Mouse (Mus musculus) erythroblast, adult 5-6 weeks (primary cell): ENCODE data around the gene Nlk. TPM values are rescaled to one million over a fixed set of nuclear protein-coding genes. Genes with fewer than 3 reads are reported as not detected.
"Not testable (repeated sequence)": the region's sequence is repeated elsewhere in the genome, so short reads cannot be mapped to it uniquely, and the experiment has no call there.

Experiments
- ATAC-seq: replicated peaks from 2 replicates; pipeline ENCODE4 v1.8.0; 2016; ENCODE audit warnings: moderate number of reproducible peaks, mild to moderate bottlenecking, moderate TSS enrichment, inconsistent platforms; ENCODE audit not compliant: poor library complexity, low FRiP score, severe bottlenecking
- total RNA-seq, 2 experiments: library from RNA; stranded (forward) in 1 of 2; stranded (reverse) in 1 of 2; fragments of 150-400 nt in 1 of 2; fragments of 200-764, 138-1000 nt in 1 of 2; gene quantifications; 2 replicates each; pipeline versions ENCODE4 v1.2.3 to v1.2.4; 2015 to 2017; ENCODE audit warnings: low replicate concordance in 2 of 2

Gene Nlk
- total RNA-seq, 2 experiments from 2014 or later, result 2.7 to 5.2 TPM

GRCm38 (mm10) chr11:78551059-78551398 is 146.1 kb downstream of the Nlk start:
- ATAC-seq, result no peak; the same call in 1 of the 2 replicates

DNA sequence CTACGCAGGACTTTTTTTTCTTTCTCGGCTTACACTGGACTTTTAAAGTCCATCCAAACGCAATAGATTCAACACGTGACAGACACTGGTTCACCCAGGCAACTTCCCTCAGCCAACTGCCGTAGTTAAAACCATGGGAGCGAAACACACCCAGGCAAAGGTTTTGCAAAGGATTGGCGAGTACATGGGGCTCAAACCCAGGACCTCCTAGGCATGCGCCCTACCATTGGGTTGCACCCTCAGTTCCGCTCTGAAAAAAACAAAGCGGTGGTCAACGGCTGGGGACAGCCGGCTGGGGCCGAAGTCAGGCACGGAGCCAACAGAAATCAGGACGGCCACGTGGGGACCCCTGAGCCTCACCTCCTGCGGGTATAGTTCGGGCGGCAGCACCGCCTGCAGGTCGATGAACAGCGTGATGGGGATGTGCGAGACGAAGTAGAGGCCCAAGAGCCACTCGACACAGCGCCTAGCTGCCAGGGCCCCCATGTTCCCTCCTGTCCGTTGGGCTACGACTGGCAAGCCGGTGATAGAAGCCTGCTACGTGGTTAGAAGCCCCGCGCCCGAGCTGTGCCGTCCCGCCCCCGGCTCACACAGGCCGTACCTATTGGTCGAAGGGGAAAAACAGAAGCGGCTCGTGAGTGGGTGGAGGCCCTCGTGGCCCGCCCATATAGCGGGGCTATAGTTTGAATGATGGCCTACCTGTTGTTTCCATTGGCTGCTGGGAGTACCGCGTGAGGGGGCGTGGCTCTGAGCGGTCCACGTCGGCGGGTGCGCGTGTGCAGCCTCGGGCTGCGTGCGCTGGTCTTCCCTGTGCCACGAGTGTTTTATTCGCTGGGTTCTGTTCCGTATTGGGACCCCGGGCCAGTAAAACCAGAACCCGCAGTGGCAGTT is 146.8 kb downstream of the Nlk start, which contains the start of gene Tmem97:
TSS of gene Tmem97 (minus strand) at position 610 of the 891 bp plus-strand sequence.
- peak; percentile 99 for ATAC-seq

DNA sequence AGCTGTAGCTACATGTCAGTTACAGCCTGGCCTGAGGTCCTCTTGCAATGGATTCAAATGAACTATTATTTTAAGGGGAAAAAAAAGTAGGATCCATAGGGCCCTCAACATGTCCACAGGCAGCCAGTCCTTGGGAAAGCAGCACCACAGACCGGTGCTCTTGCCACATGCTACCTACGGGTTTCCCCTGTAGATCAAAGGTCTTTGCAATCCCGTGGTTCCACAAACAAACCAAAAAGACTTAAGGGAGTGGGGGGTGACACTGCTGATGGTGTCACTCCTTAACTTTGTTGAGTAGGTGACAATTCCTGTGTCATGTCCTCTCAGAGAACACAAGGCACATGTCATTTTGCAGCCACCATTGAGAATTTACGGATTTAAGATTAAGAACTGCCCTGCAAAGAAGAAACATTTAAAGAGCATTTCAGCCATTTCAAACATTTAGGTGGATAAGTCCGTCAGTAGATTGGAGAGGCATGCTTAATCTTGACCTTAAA is 147.6 kb downstream of the Nlk start:
- ATAC-seq, result no peak

GRCm38 (mm10) chr11:78547718-78548460 is 149.3 kb downstream of the Nlk start:
- ATAC-seq, result no peak

DNA sequence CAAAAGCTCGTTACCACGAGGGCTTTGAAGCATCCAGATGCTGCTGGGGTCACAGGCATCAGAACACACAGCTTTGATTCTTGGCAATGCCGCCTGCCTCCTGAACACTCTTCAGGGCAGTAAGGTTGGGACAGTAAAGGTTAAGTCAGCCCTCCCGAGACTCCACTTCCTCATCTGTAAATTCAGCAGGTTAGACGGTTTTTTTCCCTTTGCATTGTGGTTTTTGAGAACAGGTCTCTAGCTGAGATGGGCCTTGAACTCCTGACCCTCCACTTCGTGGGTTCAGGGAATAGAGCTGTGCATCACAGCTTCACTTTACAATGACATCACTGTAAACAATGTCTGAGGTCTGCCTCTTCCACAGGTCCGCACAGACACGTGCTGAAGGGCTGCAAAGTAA is 152.0 kb downstream of the Nlk start:
- ATAC-seq, result no peak

DNA sequence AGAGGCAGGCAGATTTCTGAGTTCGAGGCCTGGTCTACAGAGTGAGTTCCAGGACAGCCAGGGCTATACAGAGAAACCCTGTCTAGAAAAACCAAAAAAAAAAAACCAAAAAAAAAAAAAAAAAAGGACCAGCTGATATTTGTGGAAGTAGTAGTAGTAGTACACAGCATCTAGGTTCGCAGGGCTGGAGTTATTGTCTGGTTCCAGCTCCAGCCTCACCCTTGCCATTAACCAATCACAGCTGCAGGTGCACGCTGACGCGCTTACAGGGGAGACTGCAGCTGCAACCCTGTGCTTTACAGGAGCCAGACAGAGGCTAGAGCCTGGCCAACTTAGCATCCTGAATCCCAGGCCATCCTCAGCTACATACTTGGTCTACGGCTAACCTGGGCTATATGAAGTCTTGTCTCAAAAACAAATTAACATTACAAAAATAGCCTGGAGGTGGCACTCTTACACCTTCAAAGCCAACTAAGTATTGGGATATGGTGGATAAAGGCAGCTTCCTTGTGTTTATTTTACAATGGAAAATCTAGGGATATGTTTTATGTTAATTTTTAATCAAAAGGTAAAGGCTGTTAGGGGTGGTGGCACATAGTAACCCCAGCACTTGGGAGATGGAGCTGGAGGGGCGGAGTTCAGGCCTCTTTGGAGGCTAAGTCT is 152.6 kb downstream of the Nlk start:
- no peak for ATAC-seq

DNA sequence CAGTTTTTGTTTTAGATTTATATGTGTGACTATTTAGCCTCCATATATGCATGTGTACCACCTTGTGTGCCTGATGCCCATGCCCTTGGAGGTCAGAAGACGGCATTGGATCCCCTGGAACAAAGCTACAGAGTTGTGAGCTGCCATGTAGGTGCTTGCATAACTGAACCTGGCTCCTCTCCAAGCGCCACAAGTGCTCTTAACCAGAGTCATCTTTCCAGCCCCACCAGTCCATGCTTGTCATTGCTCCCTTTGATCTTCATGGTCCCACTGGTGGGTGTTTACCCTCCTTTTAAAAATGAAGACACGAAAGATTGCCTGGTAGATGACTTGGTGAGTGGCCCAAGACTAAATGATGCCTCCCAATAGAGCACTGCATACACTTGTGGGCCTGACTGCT is 156.8 kb downstream of the Nlk start:
- no peak for ATAC-seq

GRCm38 (mm10) chr11:78536690-78537084 is 160.5 kb downstream of the Nlk start:
- no peak for ATAC-seq

DNA sequence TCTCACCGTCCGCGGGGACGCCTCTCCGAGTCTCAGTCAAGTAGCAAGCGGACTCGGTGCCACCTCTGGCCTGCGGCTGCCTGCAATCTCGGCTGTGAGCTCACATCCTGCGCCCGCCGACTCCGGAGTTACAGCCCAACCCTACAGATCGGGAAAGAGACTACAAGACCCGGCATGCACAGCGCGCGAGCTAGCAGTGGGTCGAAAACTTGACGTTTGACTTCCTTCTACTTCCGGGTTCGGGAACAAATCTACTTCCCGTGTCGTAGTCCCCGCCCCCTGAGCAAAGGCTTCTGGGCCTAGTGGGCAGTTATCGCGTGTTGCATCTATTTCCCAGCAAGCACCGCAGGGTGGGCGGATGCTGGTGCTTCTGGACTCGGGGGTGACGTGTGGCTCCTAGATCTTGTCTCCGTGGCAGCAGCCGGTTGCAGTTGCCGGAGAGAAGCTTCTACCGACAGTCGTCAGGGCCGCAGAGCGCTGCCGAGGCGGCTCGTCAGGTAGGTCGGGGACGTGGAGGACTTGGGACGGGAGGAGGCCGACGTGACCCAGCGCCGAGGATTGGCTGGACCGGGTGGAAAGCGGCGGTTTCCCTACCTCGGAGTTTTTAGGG is 161.0 kb downstream of the Nlk start, which contains the start of the genes Tnfaip1 and Ift20:
TSS of gene Tnfaip1 (minus strand) at position 253 of the 610 bp plus-strand sequence.
TSS of gene Ift20 (plus strand) at position 282 of the 610 bp plus-strand sequence.
- ATAC-seq, result peak; percentile 96

DNA sequence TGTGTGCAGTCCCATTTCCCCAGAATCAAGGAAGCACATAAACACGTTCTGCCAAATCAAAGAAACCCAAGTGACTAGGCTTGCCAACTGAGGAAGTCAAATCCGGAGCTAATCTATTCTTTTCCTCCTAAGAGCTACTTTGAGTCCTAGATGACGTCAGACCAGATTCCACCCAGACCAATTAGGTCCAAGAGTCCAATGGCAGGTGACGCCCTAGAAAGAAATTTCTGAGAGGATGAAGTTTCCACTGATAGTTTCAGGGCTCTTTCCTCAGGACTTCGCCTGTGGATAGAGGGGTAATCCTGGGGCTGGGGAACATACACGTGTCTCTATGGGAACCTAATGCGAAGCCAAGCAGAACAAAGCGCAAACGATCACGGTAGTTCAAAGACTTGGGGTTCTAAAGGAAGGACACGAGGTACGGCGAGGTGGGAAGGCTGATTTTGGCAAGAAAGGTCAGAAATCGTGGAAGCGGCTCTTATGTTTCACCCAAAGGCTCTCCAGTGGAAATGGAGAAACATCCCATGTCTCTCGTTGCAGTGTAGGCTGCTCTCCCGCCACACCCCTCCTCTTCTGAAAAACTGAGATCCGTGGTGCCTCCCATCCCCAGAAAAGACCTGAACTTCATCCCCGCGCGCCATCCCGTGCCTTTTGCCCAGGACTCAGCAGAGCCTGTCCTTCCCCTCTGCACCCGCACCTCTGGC is 161.6 kb downstream of the Nlk start:
- ATAC-seq, result no peak

DNA sequence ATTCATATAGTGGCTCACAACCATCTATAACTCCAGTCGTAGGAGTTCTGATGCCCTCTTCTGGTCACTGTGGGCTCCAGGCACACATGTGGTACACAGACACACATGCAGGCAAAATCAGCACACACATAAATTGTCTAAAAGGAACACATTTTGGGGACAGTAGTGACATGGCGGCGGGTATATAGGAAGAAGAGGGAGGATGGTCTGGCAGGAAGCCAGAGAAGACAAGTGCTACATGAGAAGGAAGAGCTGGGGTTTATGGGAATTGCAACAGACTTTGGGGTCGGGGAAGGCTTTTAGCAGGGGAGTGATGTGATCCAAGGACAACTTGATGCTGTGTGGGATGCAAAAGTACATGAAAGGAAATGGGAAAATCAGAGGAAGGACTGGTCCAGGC is 162.7 kb downstream of the Nlk start:
- ATAC-seq, result no peak

- ATAC-seq, result not testable (repeated sequence)
Observed at GRCm38 (mm10) chr11:78531515-78531914, 165.7 kb downstream of the Nlk start.

DNA sequence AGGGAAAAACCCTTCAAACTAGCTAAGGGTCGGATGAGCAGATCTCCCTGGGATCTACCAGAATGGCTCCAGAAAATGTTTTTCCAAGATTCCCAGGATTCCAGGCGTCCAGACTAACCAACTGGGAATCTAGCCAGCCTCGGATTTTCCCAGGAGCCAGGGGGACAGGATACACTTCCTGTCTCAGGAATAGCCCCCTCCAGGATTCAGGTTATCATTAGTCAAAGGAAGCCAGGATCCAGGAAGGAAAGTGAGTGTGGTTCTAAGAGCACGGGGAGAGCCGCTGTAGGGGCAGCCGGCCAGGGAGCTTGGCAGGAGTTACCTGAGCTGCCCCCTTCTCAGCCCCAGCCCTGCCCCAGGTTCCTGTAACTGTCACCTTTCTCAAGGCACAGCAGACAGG is 166.1 kb downstream of the Nlk start:
- no peak for ATAC-seq

DNA sequence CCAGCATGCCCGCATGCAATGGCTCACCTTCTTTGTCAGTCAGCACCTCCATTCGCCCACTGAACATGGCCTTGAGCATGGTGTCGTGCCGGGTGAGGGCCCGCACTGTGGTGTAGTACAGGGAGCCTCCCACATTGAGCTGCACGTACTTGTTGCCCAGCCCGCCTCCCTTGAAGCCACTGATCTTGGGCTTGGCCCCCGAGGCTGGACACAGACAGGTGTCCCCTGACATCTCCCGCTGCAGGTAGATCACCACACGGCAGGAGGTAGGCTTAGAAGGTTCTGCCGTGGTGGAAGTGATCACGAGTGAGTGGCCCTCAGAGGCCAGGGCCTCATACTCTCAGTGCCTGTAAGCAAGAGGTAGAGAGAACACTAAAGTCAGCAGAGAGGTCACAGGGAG is 167.2 kb downstream of the Nlk start:
- ATAC-seq, result 0 out of 2 replicates have a peak, but pooled peaks have one; percentile 34

DNA sequence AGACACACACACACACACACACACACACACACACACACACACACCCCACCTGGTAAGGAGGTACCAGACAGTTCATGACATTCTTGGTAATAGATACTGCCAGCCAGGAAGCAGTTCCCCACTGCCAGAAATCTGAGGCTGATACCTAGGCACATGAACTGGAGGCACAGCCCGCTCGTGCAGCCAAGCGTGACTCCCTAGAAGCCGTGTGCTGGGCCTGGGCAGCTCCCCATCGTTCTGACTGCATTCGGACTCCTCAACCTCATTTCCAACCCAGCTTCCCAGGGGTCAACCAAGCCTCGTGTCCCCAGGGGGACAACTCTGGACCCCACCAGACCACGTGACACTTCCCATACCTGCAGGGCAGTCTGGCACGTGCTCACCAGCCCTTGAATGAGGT is 168.5 kb downstream of the Nlk start:
- ATAC-seq, result no peak

GRCm38 (mm10) chr11:78524838-78525237 is 172.3 kb downstream of the Nlk start:
- ATAC-seq, result no peak

DNA sequence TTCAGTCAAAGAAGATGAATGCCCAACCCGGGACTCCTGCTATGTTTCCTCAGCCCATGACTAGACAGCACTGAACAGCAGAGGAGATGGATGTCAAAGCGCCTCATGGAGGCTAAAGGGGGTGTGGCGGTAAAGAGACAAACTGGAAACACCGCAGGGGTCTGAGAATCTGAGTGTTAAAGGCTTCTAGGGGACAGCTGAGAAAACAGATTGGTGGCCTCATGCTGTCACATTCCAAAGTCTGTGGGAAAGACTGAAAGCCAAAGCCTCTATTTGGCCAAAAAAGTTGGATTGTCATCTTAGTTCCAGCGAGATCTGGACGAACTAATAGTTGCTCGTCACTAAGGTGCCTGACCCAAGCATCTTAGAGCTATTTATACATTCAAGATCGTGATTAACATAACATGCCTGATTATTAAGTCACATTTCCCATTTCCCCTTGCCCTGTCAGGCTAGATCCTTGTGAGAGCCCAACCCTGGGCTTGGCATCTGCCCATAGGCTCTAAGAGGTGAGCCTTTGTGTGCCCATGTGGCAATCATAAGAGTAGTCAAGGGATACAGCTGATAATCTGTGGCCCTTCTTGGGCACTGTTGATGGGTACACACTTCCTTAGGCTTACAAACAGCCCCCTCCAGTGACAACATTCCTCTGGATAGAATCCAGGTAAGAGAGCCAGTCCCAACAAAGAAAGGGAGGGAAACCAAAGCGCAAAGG is 173.8 kb downstream of the Nlk start:
- no peak for ATAC-seq

GRCm38 (mm10) chr11:78522481-78522997 is 174.6 kb downstream of the Nlk start:
- ATAC-seq, result no peak
